Mouse (Mus musculus) right cerebral cortex, postnatal 36 days (tissue): ENCODE measurements at regions not wholly inside any gene's neighbourhood (a gene's known extent, or its start where the extent isn't known, plus 50 kb on each side); places are given as distances from the start of the nearest gene placed in this dataset.
"Not testable (repeated sequence)": the region's sequence is repeated elsewhere in the genome, so short reads cannot be mapped to it uniquely, and the experiment has no call there.

ENCODE experiments used
- DNase-seq, 2 experiments: peaks; one replicate each; pipeline ENCODE4 v3.0.0; 2022; ENCODE audit warnings: low spot score in 2 of 2, mixed read lengths in 1 of 2

DNA sequence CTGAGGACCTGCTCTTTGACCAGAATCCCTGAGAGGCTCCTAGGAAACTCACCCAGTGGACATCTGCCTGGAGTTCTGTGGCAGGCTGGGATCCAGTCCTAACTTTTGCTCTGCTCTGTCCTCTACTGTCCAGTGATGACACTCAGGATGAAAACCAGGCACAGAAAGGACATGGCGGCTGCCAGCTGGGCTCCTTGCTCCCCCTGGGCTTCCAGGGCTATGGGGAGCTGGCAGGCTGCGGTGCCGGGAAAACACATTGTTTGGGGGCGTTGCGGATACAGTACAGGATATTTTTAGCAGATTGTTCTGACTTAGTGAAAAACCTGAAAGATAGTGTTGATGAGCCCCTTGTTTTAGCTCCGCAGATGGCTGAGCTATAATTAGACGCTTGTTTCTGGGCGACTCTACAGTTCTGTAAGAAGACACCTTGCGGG, 94.2 kb upstream of the Klf13 start:
- peak; percentile 86 to 95 for DNase-seq

DNA sequence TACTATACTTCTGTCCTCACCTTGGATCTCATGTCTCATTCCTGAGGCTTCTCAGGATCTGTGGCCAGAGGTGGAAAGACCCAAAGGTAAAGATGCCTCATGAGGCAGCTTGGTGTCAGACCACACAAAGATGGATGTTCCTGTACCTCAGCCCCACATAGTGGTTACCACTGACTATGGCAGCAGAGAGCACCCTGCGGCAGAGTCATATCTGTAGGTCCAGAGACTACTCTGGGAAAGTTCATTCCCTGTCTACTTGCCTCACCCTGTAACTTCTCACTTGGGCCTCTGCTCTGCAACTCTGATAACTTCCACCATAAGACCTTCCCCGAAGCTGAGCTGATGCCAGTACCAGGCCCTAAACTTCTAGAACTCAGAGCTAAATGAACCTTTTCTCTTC, 91.9 kb upstream of the Klf13 start:
- no peak for DNase-seq

DNA sequence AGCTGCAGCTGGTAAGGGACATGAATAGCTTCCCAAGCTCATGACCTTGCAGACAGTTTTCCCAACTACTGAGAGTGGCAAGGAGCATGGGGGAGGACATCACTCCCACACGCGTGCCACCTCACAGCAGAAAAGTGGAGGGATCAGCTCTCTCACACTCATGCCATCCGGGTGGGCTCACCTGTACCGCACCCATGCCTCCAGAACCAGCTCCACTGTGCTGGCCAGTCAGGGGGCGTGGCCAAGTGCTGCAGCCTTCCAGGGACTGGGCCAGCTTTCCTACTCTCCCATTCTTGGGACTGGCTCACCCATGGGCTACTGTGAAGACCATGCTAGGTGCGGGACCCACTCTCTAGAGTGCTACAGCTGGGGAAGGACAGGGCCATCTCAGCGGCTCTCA, 88.4 kb upstream of the Klf13 start:
- no peak for DNase-seq

GRCm38 (mm10) chr7:64025155-64025554, 86.4 kb upstream of the Klf13 start:
- DNase-seq: no peak

GRCm38 (mm10) chr7:64024253-64024652, 85.5 kb upstream of the Klf13 start:
- DNase-seq: peak; percentile 56 to 61

GRCm38 (mm10) chr7:64022711-64023468, 84.2 kb upstream of the Klf13 start:
- no peak for DNase-seq

DNA sequence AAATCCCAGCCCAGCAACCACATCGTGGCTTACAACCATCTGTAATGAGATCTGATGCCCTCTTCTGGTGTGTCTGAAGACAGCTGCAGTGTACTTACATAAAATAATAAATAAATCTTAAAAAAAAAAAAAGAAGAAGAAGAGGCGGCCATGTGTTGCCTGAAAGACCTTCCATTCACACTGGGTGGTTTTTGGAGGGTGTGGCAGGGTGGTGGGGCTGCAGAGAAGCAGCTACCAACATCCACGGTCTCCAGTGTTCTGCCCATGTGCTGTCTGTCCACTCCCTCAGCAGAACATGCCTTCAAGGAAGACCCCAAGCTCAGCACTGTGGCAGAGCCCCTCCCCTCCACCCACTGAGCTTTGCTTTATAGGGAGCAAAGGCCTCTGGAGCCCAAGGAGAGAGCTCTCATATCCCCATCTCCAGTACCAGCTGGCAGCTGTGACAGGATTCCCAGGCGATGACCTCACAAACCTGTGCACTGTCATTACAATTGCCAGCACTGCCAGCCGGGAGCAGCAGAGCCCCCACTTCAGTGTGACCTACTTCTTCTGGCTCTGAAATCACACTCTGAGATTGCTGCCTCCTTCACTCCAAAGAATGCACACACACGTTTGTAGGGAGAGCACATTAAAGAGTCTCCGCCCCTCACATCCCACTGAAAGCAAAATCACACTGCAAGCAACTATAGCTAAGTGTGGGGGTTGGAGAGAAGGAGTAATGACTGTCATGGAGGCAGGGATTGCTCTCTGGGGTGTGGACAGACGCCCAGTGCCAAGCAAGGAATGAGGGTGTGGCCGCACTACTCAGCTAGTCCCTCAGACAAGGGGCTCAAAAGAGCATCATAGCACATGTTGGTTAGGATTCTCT, 82.8 kb upstream of the Klf13 start:
- peak; percentile 55 to 79 for DNase-seq

DNA sequence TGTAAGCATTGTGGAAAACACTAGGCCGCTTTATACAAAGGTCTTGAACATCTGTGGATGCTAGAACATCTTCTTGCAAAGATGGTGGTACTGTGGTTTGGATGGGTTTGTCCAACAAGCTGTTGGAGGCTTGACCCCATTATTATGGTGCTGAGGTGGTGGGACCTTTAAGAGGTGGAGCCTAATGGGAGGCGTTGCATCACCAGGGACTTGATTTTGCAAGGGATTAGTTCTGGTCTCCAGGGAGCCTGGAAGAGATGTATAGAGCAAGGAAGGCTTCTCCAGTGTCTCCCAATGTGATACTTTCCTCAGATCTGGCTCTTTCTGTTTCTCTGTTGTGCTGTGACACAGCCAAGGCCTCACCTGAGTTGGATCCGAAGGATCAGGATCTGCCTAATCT, 79.4 kb upstream of the Klf13 start:
- DNase-seq: no peak

DNA sequence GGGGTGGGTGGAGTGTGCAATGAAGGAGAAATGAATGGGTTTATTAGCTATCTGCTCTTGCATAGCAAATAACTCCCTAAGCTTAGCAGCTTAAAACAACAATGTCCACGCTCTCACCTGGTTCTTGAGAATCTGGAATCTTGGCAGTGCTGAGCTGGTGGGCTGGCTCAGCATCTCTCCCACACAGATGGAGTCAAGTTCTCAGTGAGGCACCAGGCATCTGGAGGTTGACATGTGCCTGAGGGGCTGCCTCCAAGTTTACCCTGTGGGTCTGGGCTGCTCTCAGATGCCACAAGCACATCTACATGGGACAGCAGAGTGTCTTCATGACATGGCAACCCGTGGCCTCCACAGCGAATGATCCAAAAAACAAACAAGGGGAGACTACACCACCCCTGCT, 78.2 kb upstream of the Klf13 start:
- DNase-seq: peak in 1 of 2 experiments; percentile 17

DNA sequence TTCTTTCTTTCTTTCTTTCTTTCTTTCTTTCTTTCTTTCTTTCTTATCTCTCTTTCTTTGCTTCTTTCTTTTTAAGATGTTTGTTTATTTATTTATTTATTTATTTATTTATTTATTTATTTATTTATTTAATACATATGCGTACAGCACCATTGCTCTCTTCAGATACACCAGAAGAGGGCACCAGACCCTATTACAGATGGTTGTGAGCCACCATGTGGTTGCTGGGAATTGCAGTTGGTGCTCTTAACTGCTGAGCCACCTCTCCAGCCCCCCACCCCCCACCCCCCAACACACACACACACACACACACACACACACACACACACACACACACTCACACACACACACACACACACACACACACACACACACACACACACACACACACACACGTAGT, 76.4 kb upstream of the Klf13 start:
- not testable (repeated sequence) for DNase-seq

GRCm38 (mm10) chr7:64014227-64014626, 75.5 kb upstream of the Klf13 start:
- no peak for DNase-seq

DNA sequence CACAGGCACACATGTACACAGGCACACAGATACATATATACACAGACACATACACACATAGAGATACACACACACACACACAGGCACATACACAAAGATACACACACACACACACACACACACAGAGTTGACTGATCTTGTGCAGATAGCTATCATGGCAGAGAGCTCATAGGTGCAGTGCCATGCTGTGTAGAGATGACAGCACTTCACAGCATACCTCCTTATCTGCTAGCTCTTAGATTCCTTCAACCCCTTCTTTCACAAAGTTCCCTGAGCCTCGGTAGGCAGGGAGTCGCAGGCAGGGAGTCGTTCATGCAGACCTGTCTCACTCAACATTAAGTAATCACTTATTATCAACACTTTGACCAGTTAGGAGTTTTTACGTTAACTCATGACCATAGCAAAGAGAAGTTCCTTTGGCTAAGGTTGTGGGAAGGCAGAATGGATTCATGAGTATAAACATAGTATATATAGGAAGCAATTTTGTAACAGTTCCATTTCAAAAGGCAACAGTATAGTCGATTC, 74.4 kb upstream of the Klf13 start:
- no peak for DNase-seq

DNA sequence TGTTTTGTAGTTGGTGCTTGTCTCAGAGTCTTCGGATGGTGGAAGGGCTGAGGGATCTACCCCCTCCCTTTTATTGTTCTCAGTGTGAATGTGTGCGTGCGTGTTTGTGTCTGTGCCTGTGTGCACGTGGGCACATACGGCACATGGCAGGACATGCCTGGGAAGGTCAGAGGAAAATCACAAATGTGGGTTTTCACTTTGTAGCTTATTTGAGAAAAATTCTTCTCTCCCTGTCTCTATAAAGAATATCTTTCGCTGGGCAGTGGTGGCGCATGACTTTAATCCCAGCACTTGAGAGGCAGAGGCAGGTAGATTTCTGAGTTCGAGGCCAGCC, 73.5 kb upstream of the Klf13 start:
- no peak for DNase-seq

DNA sequence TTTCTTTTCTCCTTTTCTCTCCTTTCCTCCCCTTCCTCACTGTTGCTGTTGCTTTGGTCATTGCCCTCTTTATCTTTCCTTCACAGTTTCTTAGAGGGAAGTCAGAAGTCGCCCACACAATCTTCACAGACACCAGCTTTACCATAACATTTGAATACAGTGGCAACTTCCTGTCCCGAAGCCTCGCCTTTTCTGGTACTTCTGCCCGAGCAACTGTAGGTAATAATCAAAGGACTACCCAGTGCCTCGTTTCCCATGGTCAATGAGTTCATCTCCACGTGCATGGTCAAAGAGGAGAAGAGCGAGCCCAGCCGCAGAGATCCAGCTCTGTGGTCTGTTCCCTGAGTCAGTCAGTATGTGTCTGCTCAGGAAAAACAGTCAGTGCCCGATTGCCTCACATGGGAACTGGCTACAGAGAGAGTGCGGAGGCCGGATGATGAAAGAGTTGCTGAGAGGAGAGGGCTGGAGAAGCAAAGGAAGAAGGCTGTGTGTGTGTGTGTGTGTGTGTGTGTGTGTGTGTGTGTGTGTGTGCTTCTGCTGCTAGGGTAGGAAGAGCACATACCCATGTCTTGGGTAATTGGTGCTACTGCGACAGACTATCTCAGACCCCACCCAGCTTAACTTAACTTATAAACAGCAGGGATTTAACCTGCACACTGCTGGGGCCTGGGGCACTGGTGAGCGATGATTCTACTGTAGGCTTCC, 73.0 kb upstream of the Klf13 start:
- no peak for DNase-seq

DNA sequence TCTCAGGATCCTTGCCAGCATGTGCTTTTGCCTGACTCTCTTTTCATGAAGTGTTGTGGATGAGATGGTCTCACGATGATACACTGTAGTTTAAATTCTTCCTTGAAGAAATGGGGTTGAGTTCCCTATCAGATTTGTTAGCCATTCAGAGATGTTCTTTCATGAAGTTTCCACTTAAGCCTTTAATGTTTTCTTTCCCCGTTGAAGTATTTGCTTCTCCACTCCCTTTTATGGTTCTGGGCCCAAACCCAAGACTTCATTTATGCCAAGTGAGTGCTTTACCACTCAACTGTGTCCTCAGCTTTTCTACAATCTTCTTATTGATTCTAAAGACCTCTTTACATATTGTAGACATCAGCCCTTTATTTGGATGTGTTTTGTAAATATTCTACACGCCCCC, 71.9 kb upstream of the Klf13 start:
- no peak for DNase-seq

DNA sequence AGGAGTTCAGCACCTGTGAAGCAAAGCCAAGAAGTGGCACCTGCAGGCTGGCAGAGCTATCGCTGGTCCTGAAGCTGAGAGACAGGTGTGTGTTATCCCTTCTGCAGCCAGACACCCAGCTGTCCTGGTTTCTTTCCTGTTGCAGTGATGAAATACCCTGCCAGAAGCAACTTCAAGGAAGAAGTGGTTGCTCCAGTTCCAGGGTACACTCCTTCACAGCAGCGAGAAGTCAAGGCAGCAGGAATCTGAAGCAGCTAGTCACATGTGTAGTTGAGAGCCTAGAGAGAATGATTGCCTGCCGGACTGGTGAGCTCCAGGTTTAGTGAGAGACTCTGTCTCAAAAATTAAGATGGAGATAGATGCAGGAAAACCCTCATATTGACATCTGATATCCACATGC, 69.1 kb upstream of the Klf13 start:
- no peak for DNase-seq

DNA sequence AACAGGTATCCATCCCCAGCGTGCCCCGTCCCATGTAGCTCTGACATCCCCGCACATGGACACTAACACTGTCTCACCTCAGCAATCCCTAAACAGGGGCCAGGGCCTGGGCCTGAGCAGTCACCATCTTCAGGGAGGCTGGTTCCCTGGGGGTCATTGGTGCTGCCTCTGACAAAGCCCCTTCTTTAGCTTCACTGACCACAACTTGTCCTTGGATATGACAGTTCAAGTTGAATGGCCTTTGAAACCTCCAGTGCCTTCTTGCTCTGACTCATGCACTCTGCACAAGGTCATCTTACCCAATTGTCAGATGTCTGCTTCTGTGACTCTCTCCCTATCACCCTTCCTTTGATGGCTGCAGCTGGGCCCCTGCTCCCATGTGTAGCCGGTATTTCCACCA, 68.2 kb upstream of the Klf13 start:
- no peak for DNase-seq

DNA sequence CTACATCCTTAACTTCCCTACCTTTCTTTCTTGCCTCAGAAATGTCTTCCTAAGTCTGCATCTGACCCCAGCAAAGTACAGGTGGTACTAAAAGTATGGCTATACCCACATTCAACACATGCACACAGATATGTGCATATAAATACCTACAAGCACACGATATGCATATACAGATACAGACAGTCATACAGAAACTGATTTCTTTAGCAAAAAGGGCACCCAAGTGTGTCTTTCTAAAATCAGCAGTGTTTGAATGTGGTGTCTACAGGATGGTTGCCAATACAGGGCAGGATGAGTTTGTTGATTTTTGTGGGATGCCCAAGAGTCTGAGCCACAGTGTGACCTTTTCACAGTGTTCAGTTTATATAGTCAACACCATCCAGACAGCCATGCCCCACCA, 67.0 kb upstream of the Klf13 start:
- DNase-seq: no peak

DNA sequence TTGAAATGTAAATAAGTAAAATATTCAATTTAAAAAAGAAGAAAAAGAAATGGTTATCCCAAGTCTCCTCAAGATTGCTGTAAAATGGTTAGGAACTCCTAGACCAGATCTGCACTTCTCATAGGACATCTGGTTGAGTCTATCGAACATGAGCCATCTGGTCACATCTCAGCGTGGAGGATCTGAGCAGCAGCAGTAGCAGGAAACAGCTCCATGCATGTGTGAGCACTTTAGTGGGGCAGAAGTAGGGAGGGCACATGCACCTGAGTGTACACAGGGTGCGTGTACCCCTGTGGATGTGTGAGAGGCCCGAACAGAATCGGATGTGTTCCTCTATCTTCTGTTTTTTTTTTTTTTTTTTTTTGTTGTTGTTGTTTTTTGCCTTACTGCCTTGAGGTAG, 65.2 kb upstream of the Klf13 start:
- no peak for DNase-seq

DNA sequence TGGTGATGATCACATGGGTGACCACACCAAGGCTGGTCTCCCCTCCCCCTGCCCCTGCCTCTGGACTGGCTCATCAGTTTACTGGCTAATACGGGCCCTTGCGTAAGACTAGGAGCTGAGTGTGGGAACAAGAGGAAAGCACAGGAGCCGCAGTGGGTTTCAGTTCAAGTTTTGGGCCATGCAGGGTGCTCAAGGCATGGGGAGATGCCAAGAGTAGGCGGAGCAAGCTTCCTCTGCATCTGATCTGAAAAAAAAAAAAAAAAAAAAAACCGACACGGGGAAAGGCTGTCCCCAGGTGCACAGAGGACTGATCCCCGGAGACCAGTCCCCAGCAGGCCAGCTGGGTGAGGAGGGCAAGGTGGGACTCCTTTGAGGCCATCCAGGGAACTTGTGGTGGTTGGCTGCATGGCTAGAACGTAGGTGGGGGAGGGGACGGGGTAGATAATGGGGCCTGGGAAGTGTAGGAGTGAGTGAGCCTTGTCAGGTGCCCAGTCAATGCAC, 62.9 kb upstream of the Klf13 start:
- DNase-seq: peak in 1 of 2 experiments; percentile 32

DNA sequence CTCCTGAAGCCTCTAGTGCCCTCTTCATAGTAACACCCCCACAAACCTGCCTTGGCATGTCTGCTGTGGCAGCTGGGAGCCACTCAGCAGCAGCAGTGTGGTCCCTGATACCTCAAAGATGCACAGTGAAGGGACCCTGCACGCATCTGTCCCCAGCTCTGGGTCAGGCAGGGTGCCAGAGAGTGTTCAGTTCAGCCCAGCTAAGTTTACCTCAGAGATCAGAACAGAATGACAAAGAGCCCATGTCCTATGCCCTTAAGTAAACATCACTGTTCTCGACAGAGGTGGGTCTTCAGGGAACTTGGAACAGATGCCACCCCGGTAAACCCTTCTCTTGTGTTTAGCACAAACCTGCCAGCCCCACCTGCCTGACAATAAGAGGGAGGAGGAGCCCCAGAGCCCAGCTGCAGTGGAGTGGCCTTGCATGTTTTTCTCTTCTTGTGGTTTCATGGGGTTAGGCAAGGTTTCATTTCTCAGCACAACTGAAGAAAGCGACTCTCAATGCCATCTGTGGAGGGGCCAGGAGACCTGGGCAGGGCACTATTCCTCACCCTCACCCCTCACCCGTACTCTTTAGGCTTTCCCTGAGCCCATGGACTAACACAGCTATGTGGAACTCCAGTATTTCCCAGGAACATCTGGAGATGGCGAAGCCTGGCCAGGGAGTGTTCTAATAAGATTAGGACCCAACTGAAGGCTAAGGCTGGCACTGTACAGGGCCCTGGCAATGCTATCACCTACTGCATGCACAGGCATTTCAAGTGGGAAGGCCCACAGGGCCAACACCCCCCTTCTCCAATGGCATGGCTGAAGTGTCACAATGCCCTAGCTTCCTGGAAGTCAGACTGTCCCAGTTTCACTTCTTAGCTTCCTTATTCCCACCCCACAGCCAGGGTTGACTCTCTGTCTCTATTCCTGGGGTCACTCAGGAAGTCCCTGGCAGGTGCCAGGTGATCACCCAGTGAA, 60.6 kb upstream of the Klf13 start:
- no peak for DNase-seq
